Mouse (Mus musculus) MEL (cell line): ENCODE results near the gene Tubg1. TPM values are rescaled to one million over a fixed set of nuclear protein-coding genes. Genes with fewer than 3 reads are reported as not detected.

Experiments used
- DNase-seq: peaks from one replicate; pipeline ENCODE4 v3.0.0; 2011; ENCODE audit warnings: low read depth, low spot score
- H3K27ac ChIP-seq: 2 replicates; pipeline ENCODE4 v1.5.1; 2012; ENCODE audit warnings: low read depth, mild to moderate bottlenecking, control low read depth, low read length, moderate library complexity; ENCODE audit not compliant: control insufficient read depth
- H3K27me3 ChIP-seq, 2 experiments: fragments of 150-350 bp in 1 of 2; sonication (generic) in 1 of 2; 2 replicates each; pipeline ENCODE4 v1.6.1; 2012; ENCODE audit warnings: low read length in 2 of 2, mild to moderate bottlenecking in 2 of 2, improper control_type of control experiment in 1 of 2, moderate library complexity in 1 of 2; ENCODE audit not compliant: insufficient read depth in 2 of 2, control insufficient read depth in 1 of 2
- H3K36me3 ChIP-seq, 2 experiments: 2 replicates each; pipeline ENCODE4 v1.6.1; 2012 to 2014; ENCODE audit warnings: low read length in 2 of 2, improper control_type of control experiment in 1 of 2, inconsistent platforms in 1 of 2, mild to moderate bottlenecking in 1 of 2; ENCODE audit not compliant: insufficient read depth in 2 of 2, control insufficient read depth in 1 of 2
- H3K4me1 ChIP-seq, 2 experiments: fragments of 150-350 bp in 1 of 2; sonication (generic) in 1 of 2; 2 replicates each; pipeline ENCODE4 v1.6.1; 2012; ENCODE audit warnings: low read length in 2 of 2, improper control_type of control experiment in 1 of 2, mild to moderate bottlenecking in 1 of 2; ENCODE audit not compliant: insufficient read depth in 2 of 2, control insufficient read depth in 1 of 2
- H3K4me3 ChIP-seq, 2 experiments: fragments of 150-350 bp in 1 of 2; sonication (generic) in 1 of 2; 2 replicates each; pipeline ENCODE4 v1.5.1; 2012; ENCODE audit warnings: low read depth in 2 of 2, low read length in 2 of 2, mild to moderate bottlenecking in 2 of 2, moderate library complexity in 2 of 2, control low read depth in 1 of 2, improper control_type of control experiment in 1 of 2; ENCODE audit not compliant: control insufficient read depth in 1 of 2, insufficient read depth in 1 of 2
- H3K79me2 ChIP-seq: 2 replicates; pipeline ENCODE4 v1.6.1; 2012; ENCODE audit warnings: mild to moderate bottlenecking, low read length, moderate library complexity; ENCODE audit not compliant: control insufficient read depth, poor library complexity, insufficient read depth
- H3K9ac ChIP-seq: 2 replicates; pipeline ENCODE4 v1.6.1; 2012; ENCODE audit warnings: low read depth, mild to moderate bottlenecking, control low read depth, low read length, moderate library complexity; ENCODE audit not compliant: control insufficient read depth, poor library complexity, severe bottlenecking
- H3K9me3 ChIP-seq: fragments of 150-350 bp; sonication (generic); replicated peaks from 2 replicates; pipeline ENCODE4 v1.6.1; 2012; ENCODE audit warnings: mild to moderate bottlenecking, low read length, improper control_type of control experiment, moderate library complexity; ENCODE audit not compliant: insufficient read depth
- CTCF ChIP-seq, 3 experiments: IDR thresholded peaks in 2 of 3; conservative IDR thresholded peaks in 1 of 3; 2 replicates each; pipeline ENCODE4 v1.5.1; 2011 to 2012; ENCODE audit warnings: low read length in 3 of 3, low read depth in 2 of 3, mild to moderate bottlenecking in 2 of 3, improper control_type of control experiment in 1 of 3, inconsistent platforms in 1 of 3, mixed read lengths in 1 of 3, moderate library complexity in 1 of 3; ENCODE audit not compliant: control insufficient read depth in 1 of 3, insufficient read depth in 1 of 3, poor library complexity in 1 of 3, severe bottlenecking in 1 of 3
- EP300 ChIP-seq, 2 experiments: IDR thresholded peaks; 2 replicates each; pipeline ENCODE4 v1.6.1; 2011; ENCODE audit warnings: improper control_type of control experiment in 2 of 2, low read length in 2 of 2, low read depth in 1 of 2, mild to moderate bottlenecking in 1 of 2
- GATA1 ChIP-seq: IDR thresholded peaks from 2 replicates; pipeline ENCODE4 v1.6.1; 2011; ENCODE audit warnings: low read depth, low read length, improper control_type of control experiment
- HCFC1 ChIP-seq: IDR thresholded peaks from 2 replicates; pipeline ENCODE4 v1.6.1; 2012; ENCODE audit warnings: low read depth, mild to moderate bottlenecking, inconsistent platforms, low read length, improper control_type of control experiment, moderate library complexity
- KAT2A ChIP-seq: conservative IDR thresholded peaks from 2 replicates; pipeline ENCODE4 v1.6.1; 2012; ENCODE audit warnings: low read depth, low read length, improper control_type of control experiment, inconsistent platforms
- MAZ ChIP-seq: IDR thresholded peaks from 2 replicates; pipeline ENCODE4 v1.6.1; 2012; ENCODE audit warnings: low read depth, mild to moderate bottlenecking, inconsistent platforms, low read length, improper control_type of control experiment
- MXI1 ChIP-seq: IDR thresholded peaks from 2 replicates; pipeline ENCODE4 v1.6.1; 2011; ENCODE audit warnings: mild to moderate bottlenecking, low read depth, low read length, improper control_type of control experiment
- POLR2AphosphoS5 ChIP-seq: IDR thresholded peaks from 2 replicates; pipeline ENCODE4 v1.6.1; 2012; ENCODE audit warnings: low read depth, borderline replicate concordance, mild to moderate bottlenecking, inconsistent platforms, low read length, moderate library complexity, mixed read lengths
- RAD21 ChIP-seq: IDR thresholded peaks from 2 replicates; pipeline ENCODE4 v1.6.1; 2011; ENCODE audit warnings: mild to moderate bottlenecking, low read depth, low read length, improper control_type of control experiment
- RCOR1 ChIP-seq: IDR thresholded peaks from 2 replicates; pipeline ENCODE4 v1.6.1; 2012; ENCODE audit warnings: low read depth, mild to moderate bottlenecking, inconsistent platforms, low read length, improper control_type of control experiment
- SIN3A ChIP-seq: IDR thresholded peaks from 2 replicates; pipeline ENCODE4 v1.6.1; 2012; ENCODE audit warnings: low read length, improper control_type of control experiment, inconsistent platforms
- TBP ChIP-seq: IDR thresholded peaks from 2 replicates; pipeline ENCODE4 v1.8.0; 2011; ENCODE audit warnings: low read depth, low read length, improper control_type of control experiment
- UBTF ChIP-seq: IDR thresholded peaks from 2 replicates; pipeline ENCODE4 v1.6.1; 2012; ENCODE audit warnings: low read depth, mild to moderate bottlenecking, inconsistent platforms, low read length, improper control_type of control experiment, moderate library complexity, borderline replicate concordance; ENCODE audit not compliant: insufficient read depth
- USF2 ChIP-seq, 2 experiments: IDR thresholded peaks; 2 replicates each; pipeline ENCODE4 v1.6.1; 2011 to 2012; ENCODE audit warnings: improper control_type of control experiment in 2 of 2, low read length in 2 of 2, borderline replicate concordance in 1 of 2, inconsistent platforms in 1 of 2, low read depth in 1 of 2, mild to moderate bottlenecking in 1 of 2; ENCODE audit not compliant: insufficient read depth in 1 of 2
- ZNF384 ChIP-seq: IDR thresholded peaks from 2 replicates; pipeline ENCODE4 v1.6.1; 2012; ENCODE audit warnings: low read depth, mild to moderate bottlenecking, inconsistent platforms, low read length, improper control_type of control experiment
- polyA plus RNA-seq, 2 experiments: library from polyadenylated mRNA; stranded (reverse) in 1 of 2; unstranded in 1 of 2; fragments of >175 nt in 1 of 2; fragments of >200 nt in 1 of 2; gene quantifications; 2 replicates each; pipeline versions ENCODE4 v1.2.1 to v1.2.4; 2012; ENCODE audit warnings: low replicate concordance in 2 of 2, low read depth in 1 of 2; ENCODE audit not compliant: insufficient read length in 2 of 2, insufficient read depth in 1 of 2, missing spikeins in 1 of 2
- total RNA-seq: library from RNA; depleted of rRNA; stranded (reverse); fragments of 300-350 nt; gene quantifications from 2 replicates; pipeline ENCODE4 v1.2.3, GENCODE M21; 2012

The Tubg1 gene
- total and polyA plus RNA-seq, 3 experiments, result 60.0 to 183 (median 125) TPM

DNA sequence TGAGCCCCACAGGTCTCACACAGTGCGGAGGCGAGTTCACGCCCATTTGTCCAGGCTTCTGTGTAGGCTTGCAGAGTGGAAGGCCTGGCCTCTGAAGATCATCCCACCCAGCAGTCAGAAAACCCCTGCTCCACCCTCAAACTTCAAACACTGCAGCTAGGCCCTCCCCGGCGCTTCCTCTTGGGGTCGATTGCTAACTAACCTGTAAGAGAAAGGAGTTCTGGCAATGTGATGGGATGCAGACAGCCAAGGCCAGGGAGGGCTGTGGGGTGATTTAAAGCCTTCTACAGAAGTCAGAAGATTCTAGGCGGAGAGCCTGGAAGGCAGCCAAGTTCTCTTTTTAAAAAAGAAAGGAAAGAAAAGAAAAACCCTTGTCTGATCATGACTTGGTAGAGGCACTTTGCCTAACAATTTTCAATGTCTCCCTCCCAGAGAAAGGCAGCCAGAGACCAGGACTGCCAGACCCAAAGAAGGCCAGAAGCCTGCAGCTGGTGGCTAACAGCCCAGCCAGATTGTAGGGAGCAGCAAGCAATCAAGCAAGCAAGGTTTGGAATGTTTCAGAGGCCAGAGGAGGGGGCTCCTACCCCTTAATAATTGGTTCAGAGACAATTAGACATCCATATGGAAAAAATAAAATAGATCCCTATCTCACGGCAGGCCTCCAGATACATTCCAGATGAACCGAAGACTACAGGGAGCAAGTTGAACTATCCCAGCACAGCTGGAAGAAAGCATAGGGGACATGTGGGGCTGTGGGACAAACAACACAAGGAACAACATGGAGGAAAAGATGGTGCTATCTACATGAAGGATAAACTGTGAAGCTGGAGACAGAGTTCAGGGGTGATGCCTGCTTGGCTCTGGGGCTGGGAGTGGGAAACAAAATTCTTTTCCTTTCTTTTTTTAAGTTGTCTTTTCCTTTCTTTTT is 29.7 kb downstream of the Tubg1 start:
- peaks cover 3 to 9% of the 10 kb centered on the region in 2 experiments; a peak in 2 of 4 replicates for H3K4me1 ChIP-seq
- no peaks in the 10 kb centered on the region for H3K79me2 ChIP-seq
- no peak overlapping the region for H3K9ac ChIP-seq
- no peaks in the 10 kb centered on the region for H3K9me3 ChIP-seq
- no peaks in the 10 kb centered on the region; a peak in 1 of 4 replicates for H3K36me3 ChIP-seq
- H3K27ac ChIP-seq, result no peak overlapping the region
- H3K4me3 ChIP-seq, result no peak overlapping the region
- peak in 1 of 2 experiments; percentile 14; a peak in 1 of 4 replicates for TF ChIP-seq EP300 (IDR thresholded peaks at IDR 0.05; ENCODE audit: low read depth in 1 of 2, low read length in 2 of 2)
- 0 out of 2 replicates have a peak, but pooled peaks have one; percentile 12 for TF ChIP-seq ZNF384
- TF ChIP-seq HCFC1, result no peak
- TF ChIP-seq TBP, result 0 out of 2 replicates have a peak, but pooled peaks have one; percentile 39
- H3K27me3 ChIP-seq, result no peaks in the 10 kb centered on the region; a peak in 4 of 4 replicates
- DNase-seq, result peak; percentile 82

DNA sequence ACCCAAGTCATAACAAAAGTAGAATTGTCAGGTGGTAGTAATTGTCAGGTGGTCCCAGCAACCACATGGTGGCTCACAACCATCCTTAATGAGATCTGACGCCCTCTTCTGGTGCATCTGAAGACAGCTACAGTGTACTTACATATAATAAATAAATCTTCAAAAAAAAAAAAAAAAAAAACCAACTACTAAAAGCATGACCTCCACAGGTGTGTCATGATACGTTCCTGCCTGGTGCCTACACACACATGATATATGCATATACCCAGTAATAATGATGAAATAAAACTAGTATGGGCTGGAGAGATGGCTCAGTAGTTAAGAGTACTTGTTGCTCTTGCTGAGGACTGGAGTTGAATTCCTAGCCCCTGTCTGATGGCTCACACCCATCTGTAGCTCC is 31.3 kb downstream of the Tubg1 start:
- Histone ChIP-seq H3K27ac (no peak overlapping the region), H3K79me2 (no peaks in the 10 kb centered on the region), H3K27me3 (no peaks in the 10 kb centered on the region; a peak in 3 of 4 replicates), H3K9ac (no peak overlapping the region), H3K36me3 (no peaks in the 10 kb centered on the region; a peak in 1 of 4 replicates), H3K4me3 (no peak overlapping the region), H3K4me1 (peaks cover 3 to 9% of the 10 kb centered on the region in 2 experiments; a peak in 2 of 4 replicates), H3K9me3 (no peaks in the 10 kb centered on the region)
- DNase-seq, result no peak
- TF ChIP-seq POLR2AphosphoS5 (no peak), TBP (no peak), MAZ (no peak), RCOR1 (no peak), HCFC1 (no peak), CTCF (IDR thresholded peaks at IDR 0.05 in 2 of 3, conservative IDR thresholded peaks at IDR 0.05 in 1 of 3; ENCODE audit: control insufficient read depth in 1 of 3, insufficient read depth in 1 of 3, low read depth in 2 of 3, low read length in 3 of 3, poor library complexity in 1 of 3, severe bottlenecking in 1 of 3) (peak in 1 of 3 experiments; percentile 21; a peak in 1 of 6 replicates), RAD21 (no peak), ZNF384 (peak; percentile 82), MXI1 (no peak), GATA1 (no peak), SIN3A (no peak), KAT2A (no peak), UBTF (no peak), USF2 (IDR thresholded peaks at IDR 0.05; ENCODE audit: borderline replicate concordance in 1 of 2, insufficient read depth in 1 of 2, low read depth in 1 of 2, low read length in 2 of 2) (no peak)
